Mouse (Mus musculus) heart, adult 11 months (tissue): ENCODE results near the gene Kit.

Experiments used
- DNase-seq: peaks from one replicate; pipeline ENCODE4 v3.0.0; 2022

The Kit gene

GRCm38 (mm10) chr5:75590961-75591360 is 16.2 kb downstream of the Kit start:
- no peak for DNase-seq

GRCm38 (mm10) chr5:75591567-75591966 is 16.9 kb downstream of the Kit start:
- no peak for DNase-seq

- DNase-seq, result no peak
Measured at GRCm38 (mm10) chr5:75595319-75595718, 20.6 kb downstream of the Kit start.

DNA sequence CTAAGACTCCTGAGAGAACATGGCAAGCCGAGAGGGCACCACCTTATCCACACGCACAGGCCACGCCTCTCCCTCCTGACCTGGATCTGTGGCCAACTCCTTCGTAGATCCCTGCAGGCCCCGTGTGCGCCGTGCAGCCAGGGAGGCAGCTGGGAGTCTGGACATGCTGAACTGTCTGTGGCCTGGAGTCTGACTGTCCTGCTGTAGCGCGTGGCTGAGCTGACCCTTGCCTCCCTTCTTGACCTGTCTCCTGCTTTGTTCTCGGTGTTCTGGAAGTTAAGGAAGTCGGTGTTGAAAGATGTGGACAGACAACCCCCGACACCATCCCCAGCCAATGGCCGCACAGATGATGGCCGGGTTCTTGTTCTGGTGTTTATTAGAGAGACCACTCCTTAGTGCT is 21.5 kb downstream of the Kit start:
- DNase-seq, result peak; percentile 90

DNA sequence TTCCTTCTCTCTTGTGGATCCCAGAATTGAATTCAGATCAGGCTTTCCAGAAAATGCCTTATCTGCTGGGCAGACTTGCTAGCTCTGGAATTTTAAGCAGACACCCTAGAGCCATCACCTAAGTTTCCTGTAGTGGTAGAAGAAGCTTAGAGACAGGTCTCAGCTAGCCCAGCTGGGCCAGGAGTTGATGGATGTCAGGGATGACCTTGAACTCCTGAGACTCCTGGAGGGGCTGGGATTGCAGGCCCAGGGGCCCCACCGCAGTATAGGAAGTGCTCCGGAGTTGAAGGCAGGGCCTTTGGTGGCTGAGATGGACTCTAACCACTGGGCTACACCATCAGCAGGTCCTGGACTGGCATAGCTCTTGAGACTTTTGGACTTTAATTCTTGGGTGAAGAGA is 22.6 kb downstream of the Kit start:
- no peak for DNase-seq

- DNase-seq, result no peak
Measured at GRCm38 (mm10) chr5:75598491-75598890, 23.8 kb downstream of the Kit start.

DNA sequence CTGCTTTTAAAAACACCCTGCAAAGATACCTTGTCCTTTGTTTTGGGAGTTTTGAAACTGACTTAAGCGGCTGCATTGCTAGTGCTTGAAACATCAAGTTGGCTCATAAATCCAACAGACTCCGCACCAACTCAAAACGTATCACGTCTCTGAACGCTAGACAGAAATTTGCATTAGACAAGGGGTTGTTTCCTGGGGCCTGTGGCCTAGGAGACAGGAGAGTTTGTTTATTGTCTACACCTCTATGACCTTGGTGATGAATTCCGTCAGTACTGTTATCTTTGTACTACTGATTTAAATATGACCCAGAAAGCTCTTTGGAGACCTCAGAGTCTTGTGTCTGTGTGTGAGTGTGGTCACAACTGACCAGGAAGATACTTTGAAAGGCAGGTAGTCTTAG is 25.3 kb downstream of the Kit start:
- no peak for DNase-seq

DNA sequence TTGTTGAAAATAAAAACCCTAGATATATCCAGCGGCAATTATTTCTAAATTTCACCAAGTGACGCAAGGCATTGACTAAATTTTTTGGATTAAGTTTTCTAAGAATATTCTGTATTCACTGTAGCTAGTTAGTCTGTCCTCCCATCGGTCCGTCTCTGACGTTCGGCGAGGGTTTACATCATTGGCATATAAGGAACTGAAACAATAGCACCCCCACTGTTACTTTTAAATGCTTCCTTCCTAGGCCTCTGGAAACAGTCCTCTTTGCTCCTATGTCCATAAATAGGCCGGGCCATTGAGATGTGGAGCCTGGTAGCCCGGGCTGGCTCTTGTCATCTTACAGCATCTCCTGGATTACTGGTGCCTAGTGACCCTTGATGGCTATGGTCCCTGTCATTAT is 29.5 kb downstream of the Kit start:
- DNase-seq, result no peak

- DNase-seq, result peak; percentile 95
Measured at GRCm38 (mm10) chr5:75606898-75607297, 32.2 kb downstream of the Kit start.

- no peak for DNase-seq
Measured at GRCm38 (mm10) chr5:75607971-75608370, 33.3 kb downstream of the Kit start.

DNA sequence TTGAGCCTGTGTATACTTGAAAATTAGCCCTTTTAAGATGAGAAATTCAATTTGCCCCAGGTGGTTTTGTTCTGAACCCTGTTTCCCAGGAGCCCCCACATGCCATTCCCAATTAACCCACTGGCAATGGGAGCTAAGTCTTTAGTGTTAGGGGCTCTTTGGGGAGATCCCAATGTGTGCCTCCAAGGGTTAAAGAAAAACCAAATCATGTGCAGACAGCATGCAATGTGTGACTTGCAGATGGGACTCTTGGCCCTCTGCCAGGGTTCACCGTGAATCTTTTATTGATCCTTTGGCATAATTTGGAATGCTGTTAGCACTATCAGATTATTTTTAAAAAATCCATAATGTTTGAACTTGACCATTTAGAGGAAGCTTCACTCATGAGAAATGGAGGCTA is 37.7 kb downstream of the Kit start:
- peak; percentile 23 for DNase-seq

DNA sequence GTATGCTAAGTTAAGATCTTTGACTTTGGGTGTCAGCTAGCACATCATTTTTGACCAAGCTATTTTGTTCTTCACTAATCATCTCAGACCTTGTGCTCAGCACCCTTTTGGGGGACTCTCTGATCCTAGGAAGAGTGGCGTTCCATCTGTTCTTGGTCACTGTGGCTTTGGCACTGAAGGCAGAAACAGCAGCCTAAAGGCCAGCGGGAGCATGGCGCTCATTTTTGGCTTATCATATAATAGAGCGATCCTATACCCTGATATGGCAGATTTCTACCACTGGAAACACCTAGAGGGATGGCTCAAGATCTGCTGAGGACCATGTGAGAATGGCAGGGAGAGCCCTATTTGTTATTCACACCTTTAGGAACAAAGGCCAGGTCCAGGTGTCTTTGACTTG is 38.2 kb downstream of the Kit start:
- DNase-seq, result peak; percentile 72

- DNase-seq, result peak; percentile 70
Measured at GRCm38 (mm10) chr5:75615000-75615571, 40.4 kb downstream of the Kit start.

DNA sequence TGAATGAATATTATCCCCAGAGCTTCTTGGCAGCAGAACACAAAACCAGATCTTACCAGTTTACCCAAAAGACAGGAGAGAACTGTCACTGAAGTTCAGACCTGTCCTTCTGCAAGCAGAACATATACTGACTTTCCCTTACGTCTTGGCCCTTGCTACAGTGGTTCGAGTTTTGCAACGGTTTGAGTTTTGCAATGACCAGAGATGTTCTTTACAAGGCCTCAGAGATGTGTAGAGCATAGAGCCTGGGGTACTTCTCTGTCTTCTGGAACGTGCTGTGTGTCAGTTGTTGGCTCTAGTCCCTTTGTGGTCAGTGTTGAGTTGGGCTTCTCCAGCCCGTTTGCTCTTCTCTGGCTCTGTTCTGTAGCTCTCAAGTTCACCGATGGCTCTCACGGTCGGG is 40.9 kb downstream of the Kit start:
- peak; percentile 40 for DNase-seq

DNA sequence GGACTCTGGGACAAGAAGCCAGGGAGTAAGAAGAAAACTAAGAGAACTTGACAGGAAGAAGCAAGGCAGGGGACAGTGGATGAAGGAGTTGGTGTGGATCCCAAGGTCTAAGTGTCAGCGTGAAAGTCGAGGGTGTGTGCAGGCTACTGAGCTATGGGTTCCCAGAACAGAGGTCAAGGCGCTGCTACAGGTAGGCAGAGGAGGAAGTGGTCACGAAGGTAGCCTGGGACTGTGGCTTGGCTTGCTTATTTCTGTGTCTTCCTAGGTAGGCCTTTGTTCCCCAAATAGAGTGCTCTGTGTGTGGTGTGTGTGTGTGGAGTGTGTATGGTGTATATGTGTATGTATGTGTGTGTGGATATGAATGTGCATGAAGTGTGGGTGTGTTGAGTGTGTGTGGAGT is 47.7 kb downstream of the Kit start:
- peak; percentile 39 for DNase-seq

- peak; percentile 34 for DNase-seq
Measured at GRCm38 (mm10) chr5:75623007-75623406, 48.3 kb downstream of the Kit start.

GRCm38 (mm10) chr5:75623520-75623919 is 48.8 kb downstream of the Kit start:
- peak; percentile 65 for DNase-seq

GRCm38 (mm10) chr5:75623993-75624706 is 49.4 kb downstream of the Kit start:
- peak; percentile 78 for DNase-seq

DNA sequence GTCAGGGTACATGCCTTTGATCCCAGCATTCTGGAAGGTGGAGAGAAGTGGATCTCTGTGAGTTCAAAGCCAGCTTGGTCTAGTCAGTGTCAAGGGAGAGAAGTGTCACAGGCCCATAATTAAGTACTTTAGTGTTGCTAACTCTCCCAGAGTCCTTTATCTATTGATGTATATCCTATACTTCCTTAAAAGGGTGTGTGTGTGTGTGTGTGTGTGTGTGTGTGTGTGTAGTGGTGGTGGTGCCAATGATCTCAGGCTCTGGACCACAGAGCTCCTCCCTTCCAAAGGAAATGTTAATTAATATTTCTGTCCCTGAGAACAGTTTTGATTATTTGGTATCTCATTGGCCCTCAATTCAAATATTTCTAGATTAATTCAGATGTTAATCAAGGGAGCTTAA is 50.3 kb downstream of the Kit start:
- DNase-seq, result peak; percentile 25

DNA sequence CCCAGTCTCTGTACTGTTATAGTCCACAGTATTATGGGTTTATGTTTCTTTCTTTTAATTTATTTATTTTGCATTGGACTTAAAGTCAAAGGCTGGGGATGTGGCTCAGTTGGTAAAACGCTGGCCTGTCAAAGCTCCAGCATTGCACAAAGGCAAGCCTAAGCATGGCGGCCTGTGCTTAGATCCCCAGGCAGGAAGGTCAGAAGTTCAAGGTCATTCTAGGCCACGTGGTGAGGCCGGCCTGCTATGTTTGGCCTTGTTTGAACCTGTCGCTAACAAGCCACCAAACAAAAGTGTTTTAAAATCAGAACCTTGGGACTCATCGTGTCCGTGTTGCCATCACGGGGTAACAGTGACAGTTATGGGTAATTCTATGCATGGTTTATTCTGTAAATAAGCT is 51.6 kb downstream of the Kit start:
- peak; percentile 33 for DNase-seq

DNA sequence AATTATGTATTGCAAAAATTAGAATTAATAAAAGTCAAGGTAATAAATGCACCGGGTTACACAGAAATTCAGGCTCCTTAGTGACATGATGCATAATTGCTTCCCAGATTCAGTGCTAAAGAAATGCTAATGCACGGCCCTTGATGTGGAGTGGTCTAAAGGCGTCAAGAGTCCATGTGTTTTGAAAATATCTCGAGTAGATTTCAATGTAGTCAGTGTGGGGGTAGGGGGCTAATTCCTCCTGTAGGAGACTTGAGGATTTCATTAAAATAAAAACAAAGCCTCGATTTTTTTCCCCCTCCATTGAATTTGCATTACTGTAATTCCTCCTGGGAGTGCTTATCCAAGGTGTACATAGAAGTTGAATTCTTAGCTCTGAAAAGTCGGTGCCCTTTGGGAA is 52.0 kb downstream of the Kit start:
- DNase-seq, result no peak

DNA sequence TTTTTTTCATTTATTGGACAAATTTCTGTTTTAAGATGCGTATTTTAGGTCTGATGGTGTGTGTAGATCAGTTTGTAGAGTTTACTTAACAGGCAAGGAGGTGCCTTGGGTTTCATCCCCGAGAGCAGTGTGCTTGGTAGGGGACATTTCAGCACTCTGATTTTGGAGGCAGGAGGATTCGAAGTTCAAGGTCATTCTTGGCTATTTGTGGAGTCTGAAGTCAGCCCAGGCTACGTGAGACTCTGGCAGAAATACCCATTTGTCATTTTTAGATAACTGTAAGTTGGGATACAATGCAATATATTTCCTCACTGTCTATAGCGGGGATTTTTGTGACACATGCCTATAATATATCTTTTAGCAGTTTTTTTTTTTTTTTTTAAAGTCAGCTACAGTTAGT is 57.5 kb downstream of the Kit start:
- DNase-seq, result peak; percentile 72

- DNase-seq, result peak; percentile 70
Measured at GRCm38 (mm10) chr5:75632846-75633640, 58.3 kb downstream of the Kit start.

DNA sequence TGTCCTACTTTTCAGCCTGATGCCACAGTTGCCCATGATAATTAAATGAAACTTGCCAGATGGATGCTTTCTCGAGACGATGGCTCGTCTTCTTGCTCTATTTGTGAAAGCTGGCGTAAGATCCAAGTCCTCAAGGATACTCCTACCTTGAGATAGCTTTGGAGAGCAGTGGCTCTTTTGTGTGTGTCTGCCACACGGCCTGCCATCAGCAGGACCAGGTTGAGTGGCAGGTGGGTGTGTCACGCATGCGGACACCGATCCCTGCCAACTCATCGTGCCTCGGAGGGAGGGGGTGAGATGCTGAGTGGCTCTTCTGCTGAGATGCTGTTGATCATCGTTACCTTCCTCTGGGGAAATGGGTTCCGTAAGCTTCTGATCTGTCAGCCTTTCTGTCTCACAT is 60.7 kb downstream of the Kit start:
- DNase-seq, result no peak
